Mouse (Mus musculus): ENCODE measurements at regions not wholly inside any gene's neighbourhood (a gene's known extent, or its start where the extent isn't known, plus 50 kb on each side); places are given as distances from the start of the nearest gene placed in this dataset.

GRCm38 (mm10) chr15:67337040-67337395, 836.3 kb upstream of the Lrrc6 start:
- no peak for ATAC-seq (replicated peaks; ENCODE audit: low FRiP score, poor library complexity, severe bottlenecking)

GRCm38 (mm10) chr15:67336294-67337039, 835.8 kb upstream of the Lrrc6 start:
- no peak for ATAC-seq (replicated peaks; ENCODE audit: low FRiP score, poor library complexity, severe bottlenecking)

GRCm38 (mm10) chr15:67332521-67332920, 831.8 kb upstream of the Lrrc6 start:
- no peak for ATAC-seq (replicated peaks; ENCODE audit: low FRiP score, poor library complexity, severe bottlenecking)

GRCm38 (mm10) chr15:67320292-67320691, 819.6 kb upstream of the Lrrc6 start:
- ATAC-seq (replicated peaks; ENCODE audit: low FRiP score, poor library complexity, severe bottlenecking): no peak

GRCm38 (mm10) chr15:67315202-67315601, 814.5 kb upstream of the Lrrc6 start:
- no peak for ATAC-seq (replicated peaks; ENCODE audit: low FRiP score, poor library complexity, severe bottlenecking)

- no peak for ATAC-seq (replicated peaks; ENCODE audit: low FRiP score, poor library complexity, severe bottlenecking)
Measured at GRCm38 (mm10) chr15:67313648-67314047, 812.9 kb upstream of the Lrrc6 start.

GRCm38 (mm10) chr15:67305681-67306080, 805.0 kb upstream of the Lrrc6 start:
- no peak for ATAC-seq (replicated peaks; ENCODE audit: low FRiP score, poor library complexity, severe bottlenecking)

- no peak for ATAC-seq (replicated peaks; ENCODE audit: low FRiP score, poor library complexity, severe bottlenecking)
Measured at GRCm38 (mm10) chr15:67303804-67304203, 803.1 kb upstream of the Lrrc6 start.

GRCm38 (mm10) chr15:67301871-67302363, 801.2 kb upstream of the Lrrc6 start:
- ATAC-seq (replicated peaks; ENCODE audit: low FRiP score, poor library complexity, severe bottlenecking): no peak

GRCm38 (mm10) chr15:67301024-67301423, 800.3 kb upstream of the Lrrc6 start:
- ATAC-seq (replicated peaks; ENCODE audit: low FRiP score, poor library complexity, severe bottlenecking): no peak

- ATAC-seq (replicated peaks; ENCODE audit: low FRiP score, poor library complexity, severe bottlenecking): no peak
Measured at GRCm38 (mm10) chr15:67294797-67295196, 794.1 kb upstream of the Lrrc6 start.

- ATAC-seq (replicated peaks; ENCODE audit: low FRiP score, poor library complexity, severe bottlenecking): no peak
Measured at GRCm38 (mm10) chr15:67289749-67290148, 789.0 kb upstream of the Lrrc6 start.

- no peak for ATAC-seq (replicated peaks; ENCODE audit: low FRiP score, poor library complexity, severe bottlenecking)
Measured at GRCm38 (mm10) chr15:67284941-67285340, 784.2 kb upstream of the Lrrc6 start.

- ATAC-seq (replicated peaks; ENCODE audit: low FRiP score, poor library complexity, severe bottlenecking): no peak
Measured at GRCm38 (mm10) chr15:67283275-67283972, 782.7 kb upstream of the Lrrc6 start.

GRCm38 (mm10) chr15:67278869-67279268, 778.2 kb upstream of the Lrrc6 start:
- no peak for ATAC-seq (replicated peaks; ENCODE audit: low FRiP score, poor library complexity, severe bottlenecking)

GRCm38 (mm10) chr15:67275058-67275457, 774.3 kb upstream of the Lrrc6 start:
- ATAC-seq (replicated peaks; ENCODE audit: low FRiP score, poor library complexity, severe bottlenecking): no peak

GRCm38 (mm10) chr15:67272397-67272796, 771.7 kb upstream of the Lrrc6 start:
- ATAC-seq (replicated peaks; ENCODE audit: low FRiP score, poor library complexity, severe bottlenecking): no peak

- no peak for ATAC-seq (replicated peaks; ENCODE audit: low FRiP score, poor library complexity, severe bottlenecking)
Measured at GRCm38 (mm10) chr15:67263723-67264122, 763.0 kb upstream of the Lrrc6 start.

GRCm38 (mm10) chr15:67263313-67263712, 762.6 kb upstream of the Lrrc6 start:
- no peak for ATAC-seq (replicated peaks; ENCODE audit: low FRiP score, poor library complexity, severe bottlenecking)

GRCm38 (mm10) chr15:67262269-67262668, 761.6 kb upstream of the Lrrc6 start:
- no peak for ATAC-seq (replicated peaks; ENCODE audit: low FRiP score, poor library complexity, severe bottlenecking)

GRCm38 (mm10) chr15:67260666-67261065, 760.0 kb upstream of the Lrrc6 start:
- no peak for ATAC-seq (replicated peaks; ENCODE audit: low FRiP score, poor library complexity, severe bottlenecking)

All from erythroid progenitor cell, adult 5-6 weeks (primary cell).